Mouse (Mus musculus): ENCODE measurements around the gene Yap1. TPM values are rescaled to one million over a fixed set of nuclear protein-coding genes. Genes with fewer than 3 reads are reported as not detected.

Gene Yap1
- polyA plus RNA-seq, 1 experiment from 2014 or later, result 0.03 TPM

GRCm38 (mm10) chr9:7990897-7991296 lies 13.5 kb downstream of the Yap1 start:
- H3K27ac ChIP-seq, result no peak overlapping the region
- no peaks in the 10 kb centered on the region for H3K36me3 ChIP-seq (ENCODE audit: inconsistent target)
- H3K79me2 ChIP-seq (ENCODE audit: inconsistent target), result no peaks in the 10 kb centered on the region
- WGBS (ENCODE audit: missing documents), result 93% methylated on average over 4 of the region's 4 CpGs
- H3K4me3 ChIP-seq (ENCODE audit: inconsistent target), result no peak overlapping the region

- Histone ChIP-seq H3K36me3 (ENCODE audit: inconsistent target) (no peaks in the 10 kb centered on the region), H3K4me3 (ENCODE audit: inconsistent target) (no peak overlapping the region), H3K27ac (no peak overlapping the region), H3K79me2 (ENCODE audit: inconsistent target) (no peaks in the 10 kb centered on the region)
- 91% methylated on average over 5 of the region's 5 CpGs for WGBS (ENCODE audit: missing documents)
These were observed 17.3 kb downstream of the Yap1 start for GRCm38 (mm10) chr9:7987119-7987518.

GRCm38 (mm10) chr9:7984287-7984686 lies 20.1 kb downstream of the Yap1 start:
- Histone ChIP-seq H3K27ac (no peak overlapping the region), H3K36me3 (ENCODE audit: inconsistent target) (no peaks in the 10 kb centered on the region), H3K4me3 (ENCODE audit: inconsistent target) (no peak overlapping the region), H3K79me2 (ENCODE audit: inconsistent target) (no peaks in the 10 kb centered on the region)
- WGBS (ENCODE audit: missing documents), result 91% methylated on average over 4 of the region's 4 CpGs

DNA sequence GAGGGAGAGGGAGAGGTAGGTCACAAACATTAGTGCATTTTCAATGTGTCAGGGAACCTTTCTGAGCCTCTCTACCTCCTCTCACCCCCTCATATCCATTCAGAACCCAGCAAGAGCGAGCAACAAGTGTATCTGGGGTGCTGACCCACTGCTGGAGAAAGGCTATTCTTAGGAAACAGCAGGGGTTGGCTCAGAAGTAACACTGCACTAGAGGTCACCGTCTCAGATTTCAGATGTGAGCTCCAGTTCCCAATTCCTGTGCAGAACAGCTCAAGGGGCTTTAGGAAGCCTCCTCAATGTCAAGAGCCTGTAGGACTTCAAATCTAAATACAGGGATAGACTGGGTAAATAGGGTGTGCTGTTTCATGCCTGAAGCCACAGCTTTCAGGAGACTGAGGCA lies 20.7 kb downstream of the Yap1 start:
- Histone ChIP-seq H3K4me3 (ENCODE audit: inconsistent target) (no peak overlapping the region), H3K27ac (no peak overlapping the region), H3K36me3 (ENCODE audit: inconsistent target) (no peaks in the 10 kb centered on the region), H3K79me2 (ENCODE audit: inconsistent target) (no peaks in the 10 kb centered on the region)
- WGBS (ENCODE audit: missing documents), result 49% methylated on average over 2 of the region's 2 CpGs

DNA sequence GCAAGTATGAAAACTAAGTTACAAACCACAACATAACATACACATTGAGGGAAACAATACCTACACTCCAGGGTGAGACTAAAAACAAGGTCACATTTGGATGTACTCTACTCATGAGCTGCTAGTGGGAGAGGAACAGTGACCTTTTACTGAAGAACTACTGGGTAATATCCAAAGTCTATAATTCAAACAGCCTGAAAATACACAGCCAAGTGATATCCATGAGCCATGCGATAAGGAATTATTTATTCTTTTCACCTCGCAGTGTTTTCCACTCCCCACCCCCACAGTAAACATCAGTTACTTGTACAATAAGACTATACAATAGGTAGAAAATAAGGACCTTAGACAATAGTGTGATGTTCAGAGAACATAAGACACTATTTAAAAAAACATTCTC lies 24.2 kb downstream of the Yap1 start:
- H3K27ac ChIP-seq, result no peak overlapping the region
- H3K36me3 ChIP-seq (ENCODE audit: inconsistent target), result no peaks in the 10 kb centered on the region
- H3K4me3 ChIP-seq (ENCODE audit: inconsistent target), result no peak overlapping the region
- no peaks in the 10 kb centered on the region for H3K79me2 ChIP-seq (ENCODE audit: inconsistent target)
- 88% methylated on average over 2 of the region's 2 CpGs for WGBS (ENCODE audit: missing documents)

- Histone ChIP-seq H3K27ac (no peak overlapping the region), H3K79me2 (ENCODE audit: inconsistent target) (no peaks in the 10 kb centered on the region), H3K36me3 (ENCODE audit: inconsistent target) (no peaks in the 10 kb centered on the region), H3K4me3 (ENCODE audit: inconsistent target) (no peak overlapping the region)
- WGBS (ENCODE audit: missing documents), result 69% methylated on average over 10 of the region's 11 CpGs
These were observed 25.1 kb downstream of the Yap1 start for GRCm38 (mm10) chr9:7979153-7979916.

- H3K79me2 ChIP-seq (ENCODE audit: inconsistent target), result no peaks in the 10 kb centered on the region
- H3K36me3 ChIP-seq (ENCODE audit: inconsistent target), result no peaks in the 10 kb centered on the region
- no peak overlapping the region for H3K27ac ChIP-seq
- WGBS (ENCODE audit: missing documents), result 89% methylated on average over 3 of the region's 3 CpGs
- H3K4me3 ChIP-seq (ENCODE audit: inconsistent target), result no peak overlapping the region
These were observed 25.9 kb downstream of the Yap1 start for GRCm38 (mm10) chr9:7978502-7978901.

DNA sequence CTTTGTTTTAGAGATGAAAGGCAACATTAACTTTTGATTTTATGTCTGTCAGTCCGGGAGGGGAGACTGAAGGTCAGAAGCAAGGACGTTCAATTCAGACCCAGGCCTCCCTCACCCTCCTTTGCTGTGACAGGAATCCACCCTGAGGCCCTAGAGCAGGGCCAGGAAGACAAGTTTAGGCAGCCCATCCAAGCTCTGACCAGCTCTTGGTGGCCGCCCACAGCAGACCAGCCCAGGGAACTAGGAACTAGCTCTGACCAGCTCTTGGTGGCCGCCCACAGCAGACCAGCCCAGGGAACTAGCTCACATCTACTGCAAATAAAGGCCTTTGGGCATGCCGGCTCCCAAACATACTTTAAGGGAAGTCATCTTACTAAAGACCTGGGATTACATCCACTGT lies 26.8 kb downstream of the Yap1 start:
- Histone ChIP-seq H3K4me3 (ENCODE audit: inconsistent target) (no peak overlapping the region), H3K79me2 (ENCODE audit: inconsistent target) (no peaks in the 10 kb centered on the region), H3K27ac (no peak overlapping the region), H3K36me3 (ENCODE audit: inconsistent target) (no peaks in the 10 kb centered on the region)
- 80% methylated on average over 5 of the region's 5 CpGs for WGBS (ENCODE audit: missing documents)

- Histone ChIP-seq H3K79me2 (ENCODE audit: inconsistent target) (no peaks in the 10 kb centered on the region), H3K27ac (no peak overlapping the region), H3K4me3 (ENCODE audit: inconsistent target) (no peak overlapping the region), H3K36me3 (ENCODE audit: inconsistent target) (no peaks in the 10 kb centered on the region)
- 62% methylated on average over 2 of the region's 2 CpGs for WGBS (ENCODE audit: missing documents)
These were observed 32.4 kb downstream of the Yap1 start for GRCm38 (mm10) chr9:7971993-7972392.

DNA sequence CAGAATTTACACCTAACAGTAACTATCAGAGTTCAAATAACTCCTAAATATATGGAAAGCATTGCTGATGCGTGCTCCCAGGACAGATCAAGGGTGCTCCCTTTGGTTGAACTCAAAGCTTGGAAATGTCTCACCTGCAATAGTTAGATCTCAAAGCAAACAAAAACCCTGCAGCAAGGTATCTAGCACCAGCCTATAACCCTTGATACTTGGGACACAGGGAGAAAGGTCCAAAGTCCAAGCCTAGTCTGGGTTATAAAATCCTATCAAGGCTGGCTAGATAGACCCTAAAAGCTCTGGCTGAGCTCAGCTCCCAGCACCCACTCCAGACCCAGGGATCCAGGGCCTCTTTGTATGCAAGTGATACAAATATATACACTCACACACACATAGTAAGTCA lies 36.4 kb downstream of the Yap1 start:
- Histone ChIP-seq H3K4me3 (ENCODE audit: inconsistent target) (no peak overlapping the region), H3K36me3 (ENCODE audit: inconsistent target) (no peaks in the 10 kb centered on the region), H3K79me2 (ENCODE audit: inconsistent target) (no peaks in the 10 kb centered on the region), H3K27ac (no peak overlapping the region)
- 94% methylated on average over 1 of the region's 1 CpGs for WGBS (ENCODE audit: missing documents)

DNA sequence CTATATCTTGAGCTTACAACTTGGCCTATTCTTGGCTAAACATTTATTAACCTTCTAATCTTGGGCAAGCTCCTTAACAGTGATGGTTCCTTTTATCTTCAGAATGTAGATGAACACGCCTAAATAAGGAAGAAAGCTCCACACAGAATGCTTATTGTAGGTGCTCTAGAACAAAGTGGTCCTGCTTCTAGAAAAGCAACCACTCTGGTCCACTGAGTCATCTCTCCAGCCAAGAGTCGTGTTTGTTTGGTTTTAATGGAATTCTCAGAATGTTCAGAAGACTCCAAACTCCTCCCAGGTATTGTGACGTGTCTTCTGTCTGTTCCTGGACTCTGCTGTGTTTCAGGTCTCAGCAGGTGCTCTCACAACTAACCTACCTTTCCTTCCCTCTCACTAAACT lies 38.8 kb downstream of the Yap1 start:
- Histone ChIP-seq H3K27ac (no peak overlapping the region), H3K79me2 (ENCODE audit: inconsistent target) (no peaks in the 10 kb centered on the region), H3K36me3 (ENCODE audit: inconsistent target) (no peaks in the 10 kb centered on the region), H3K4me3 (ENCODE audit: inconsistent target) (no peak overlapping the region)
- 87% methylated on average over 3 of the region's 3 CpGs for WGBS (ENCODE audit: missing documents)

DNA sequence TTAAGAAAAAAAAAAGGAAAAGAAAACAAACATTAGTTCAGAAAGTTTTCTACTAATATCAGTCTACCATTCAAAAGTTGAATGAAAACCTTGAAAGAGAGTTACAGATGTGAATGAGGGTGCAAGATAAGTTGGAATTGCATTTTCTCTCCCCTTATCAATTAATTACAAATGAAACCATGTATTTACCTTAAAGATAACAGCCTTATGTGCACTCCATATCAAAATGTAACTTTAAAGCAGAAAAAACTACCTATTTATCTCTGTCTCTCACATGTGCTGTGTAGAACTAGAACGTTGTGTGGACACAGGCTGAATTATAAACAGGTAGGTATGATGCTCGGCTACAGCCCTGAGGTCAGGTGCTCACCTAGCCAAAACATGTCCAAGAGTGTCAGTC lies 40.5 kb downstream of the Yap1 start:
- H3K4me3 ChIP-seq (ENCODE audit: inconsistent target), result no peak overlapping the region
- no peaks in the 10 kb centered on the region for H3K36me3 ChIP-seq (ENCODE audit: inconsistent target)
- H3K27ac ChIP-seq, result no peak overlapping the region
- WGBS (ENCODE audit: missing documents), result 97% methylated on average over 2 of the region's 2 CpGs
- H3K79me2 ChIP-seq (ENCODE audit: inconsistent target), result no peaks in the 10 kb centered on the region

GRCm38 (mm10) chr9:7962915-7963314 lies 41.5 kb downstream of the Yap1 start:
- H3K4me3 ChIP-seq (ENCODE audit: inconsistent target), result no peak overlapping the region
- no peaks in the 10 kb centered on the region for H3K36me3 ChIP-seq (ENCODE audit: inconsistent target)
- WGBS (ENCODE audit: missing documents), result 70% methylated on average over 7 of the region's 7 CpGs
- no peak overlapping the region for H3K27ac ChIP-seq
- H3K79me2 ChIP-seq (ENCODE audit: inconsistent target), result no peaks in the 10 kb centered on the region

GRCm38 (mm10) chr9:7961366-7962160 lies 42.8 kb downstream of the Yap1 start:
- Histone ChIP-seq H3K79me2 (ENCODE audit: inconsistent target) (no peaks in the 10 kb centered on the region), H3K36me3 (ENCODE audit: inconsistent target) (no peaks in the 10 kb centered on the region), H3K4me3 (ENCODE audit: inconsistent target) (no peak overlapping the region), H3K27ac (no peak overlapping the region)
- WGBS (ENCODE audit: missing documents), result 87% methylated on average over 21 of the region's 21 CpGs

- no peaks in the 10 kb centered on the region for H3K79me2 ChIP-seq (ENCODE audit: inconsistent target)
- H3K27ac ChIP-seq, result no peak overlapping the region
- no peak overlapping the region for H3K4me3 ChIP-seq (ENCODE audit: inconsistent target)
- no peaks in the 10 kb centered on the region for H3K36me3 ChIP-seq (ENCODE audit: inconsistent target)
- WGBS (ENCODE audit: missing documents), result 64% methylated on average over 4 of the region's 9 CpGs
These were observed 44.0 kb downstream of the Yap1 start for GRCm38 (mm10) chr9:7960382-7960781.

Data from macrophage (primary cell).